8 mouse cellular contexts compared by ENCODE assay signal in genomic region chr17:5976221-5977055, GRCm38 (mm10). TPM values are rescaled to one million over a fixed set of nuclear protein-coding genes. Genes with fewer than 3 reads are reported as not detected.
DNase-seq lines count a peak whose midpoint lies in the region; ATAC-seq and TF ChIP-seq lines count a peak whose summit lies in the region.
"Had no signal": no experiment of that assay in that cellular context is flagged by ENCODE, and none has a peak within 500 bp of the region (broad histone marks: within the 10 kb centered on the region; RNA-seq: fewer than 3 reads in every experiment).

No protein-coding gene starts in this region.

- WGBS in midbrain, embryonic 13.5 days, result 81% methylated on average over 20 of the region's 20 CpGs
- 82% methylated on average over 20 of the region's 20 CpGs for WGBS in midbrain, embryonic 11.5 days
- 51% methylated on average over 20 of the region's 20 CpGs for WGBS in heart, postnatal 0 days
- 26% methylated on average over 20 of the region's 20 CpGs for WGBS in lung, adult 2 months

- no peaks in the 10 kb centered on the region for H3K9me3 ChIP-seq in midbrain, embryonic 13.5 days
- no peaks in the 10 kb centered on the region for H3K9me3 ChIP-seq in midbrain, embryonic 11.5 days (ENCODE audit: control insufficient read depth, low read length)
- H3K9me3 ChIP-seq in heart, postnatal 0 days (replicated peaks; ENCODE audit: control insufficient read depth, low read length), result no peaks in the 10 kb centered on the region
- H3K9me3 ChIP-seq: midbrain, embryonic 12.5 days had no signal

- H3K36me3 ChIP-seq in midbrain, embryonic 13.5 days, result no peaks in the 10 kb centered on the region
- H3K36me3 ChIP-seq in midbrain, embryonic 11.5 days (ENCODE audit: control insufficient read depth, insufficient read depth, low read length), result no peaks in the 10 kb centered on the region
- no peaks in the 10 kb centered on the region for H3K36me3 ChIP-seq in heart, postnatal 0 days (replicated peaks; ENCODE audit: control insufficient read depth, insufficient read depth, low read length)
- H3K36me3 ChIP-seq: midbrain, embryonic 12.5 days had no signal

- no peak for DNase-seq in midbrain, embryonic 11.5 days (ENCODE audit: low spot score, missing footprints)
- DNase-seq in heart, postnatal 0 days (ENCODE audit: low spot score), result no peak
- peak; percentile 60 for DNase-seq in lung, adult 2 months
- no peak for DNase-seq in embryo, embryonic 10.5 days (ENCODE audit: low spot score)
- DNase-seq in urinary bladder, postnatal 4 days (ENCODE audit: low spot score in 2 of 2), result no peak

- H3K9ac ChIP-seq in midbrain, embryonic 13.5 days (replicated peaks), result no peak overlapping the region
- H3K9ac ChIP-seq in midbrain, embryonic 11.5 days (ENCODE audit: low read length), result no peak overlapping the region
- no peak overlapping the region for H3K9ac ChIP-seq in heart, postnatal 0 days (replicated peaks; ENCODE audit: low read depth, low read length)

- H3K27me3 ChIP-seq in midbrain, embryonic 13.5 days, result no peaks in the 10 kb centered on the region
- H3K27me3 ChIP-seq in midbrain, embryonic 11.5 days (ENCODE audit: control insufficient read depth, insufficient read depth, low read length), result no peaks in the 10 kb centered on the region
- no peaks in the 10 kb centered on the region for H3K27me3 ChIP-seq in heart, postnatal 0 days (ENCODE audit: control insufficient read depth, insufficient read depth, low read length)

- no peak for TF ChIP-seq CTCF in bone marrow macrophage, adult 2 months (IDR thresholded peaks at IDR 0.05; ENCODE audit: low read depth, low read length)
- no peak for TF ChIP-seq CTCF in heart, postnatal 0 days (IDR thresholded peaks at IDR 0.05; ENCODE audit: low read depth)
- no peak for TF ChIP-seq CTCF in lung, adult 2 months (IDR thresholded peaks at IDR 0.05; ENCODE audit: insufficient read depth, low read length)

- H3K4me1 ChIP-seq in midbrain, embryonic 13.5 days (replicated peaks), result peaks cover 8% of the 10 kb centered on the region
- H3K4me1 ChIP-seq in midbrain, embryonic 11.5 days (ENCODE audit: control insufficient read depth, insufficient read depth, low read length), result peaks cover 2% of the 10 kb centered on the region; the same call in 1 of the 2 replicates
- H3K4me1 ChIP-seq in bone marrow macrophage, adult 2 months (ENCODE audit: control insufficient read depth, insufficient read depth, low read length), result peaks cover 45% of the 10 kb centered on the region
- peaks cover 45% of the 10 kb centered on the region for H3K4me1 ChIP-seq in heart, postnatal 0 days (ENCODE audit: control insufficient read depth, insufficient read depth)
- peaks cover 26% of the 10 kb centered on the region for H3K4me1 ChIP-seq in lung, adult 2 months (ENCODE audit: control insufficient read depth, insufficient read depth, low read length)

- no peak overlapping the region for H3K27ac ChIP-seq in midbrain, embryonic 13.5 days
- no peak overlapping the region for H3K27ac ChIP-seq in midbrain, embryonic 11.5 days (ENCODE audit: low read depth, low read length)
- peak overlapping the region; percentile 24; the same call in 1 of the 2 replicates for H3K27ac ChIP-seq in bone marrow macrophage, adult 2 months (ENCODE audit: insufficient read depth, low read depth, low read length)
- H3K27ac ChIP-seq in heart, postnatal 0 days (ENCODE audit: low read depth), result peak overlapping the region; percentile 77
- H3K27ac ChIP-seq: midbrain, embryonic 12.5 days had no signal

- no peak for TF ChIP-seq POLR2A in bone marrow macrophage, adult 2 months (IDR thresholded peaks at IDR 0.05; ENCODE audit: borderline replicate concordance, low read depth, low read length)
- peak; percentile 29; the same call in 1 of the 2 replicates for TF ChIP-seq POLR2A in lung, adult 2 months (IDR thresholded peaks at IDR 0.05; ENCODE audit: borderline replicate concordance, extremely low read depth, low read depth, low read length)

- no peak overlapping the region for H3K4me3 ChIP-seq in midbrain, embryonic 13.5 days (replicated peaks)
- no peak overlapping the region for H3K4me3 ChIP-seq in midbrain, embryonic 11.5 days (ENCODE audit: low read depth, low read length)
- peak overlapping the region; percentile 49 for H3K4me3 ChIP-seq in bone marrow macrophage, adult 2 months (ENCODE audit: insufficient read depth, low read length)
- peak overlapping the region; percentile 10 for H3K4me3 ChIP-seq in heart, postnatal 0 days (ENCODE audit: low read depth, low read length)
- peak overlapping the region; percentile 57 for H3K4me3 ChIP-seq in lung, adult 2 months (replicated peaks; ENCODE audit: extremely low read depth, low read depth, low read length)
- H3K4me3 ChIP-seq: midbrain, embryonic 12.5 days had no signal

- peak; percentile 17; the same call in 1 of the 2 replicates for ATAC-seq in midbrain, embryonic 13.5 days
- no peak for ATAC-seq in midbrain, embryonic 11.5 days (ENCODE audit: low FRiP score)
- ATAC-seq in heart, postnatal 0 days (ENCODE audit: insufficient read depth, low read depth), result no peak

- TF ChIP-seq EP300 in heart, postnatal 0 days (IDR thresholded peaks at IDR 0.05; ENCODE audit: low read depth), result no peak

- H3K4me2 ChIP-seq in midbrain, embryonic 13.5 days (replicated peaks), result no peak overlapping the region
- no peak overlapping the region for H3K4me2 ChIP-seq in midbrain, embryonic 11.5 days
- peak overlapping the region; percentile 46 for H3K4me2 ChIP-seq in heart, postnatal 0 days (ENCODE audit: low read depth, low read length)
- H3K4me2 ChIP-seq: midbrain, embryonic 12.5 days had no signal

RNA-seq across cellular contexts. Expression of gene Synj2, which starts 35.4 kb away (rescaled TPM):
- 0.28 and 0.36 TPM in 2 replicates for polyA plus RNA-seq in midbrain, embryonic 13.5 days (2015; fragmentation: Nextera tagmentation; extraction: Ambion mirVana)
- polyA plus RNA-seq in midbrain, embryonic 11.5 days (2014; fragmentation: Nextera tagmentation; extraction: Ambion mirVana), result 0.74 and 0.91 TPM in 2 replicates
- 9.7 and 11.2 TPM in 2 replicates for polyA plus RNA-seq in bone marrow macrophage, adult 2 months (2012; ENCODE audit: insufficient read depth, insufficient read length, missing spikeins)
- total RNA-seq in heart, postnatal 0 days (2014; rRNA removed; ENCODE audit: low replicate concordance), result 14.7 and 15.9 TPM in 2 replicates
- 4.1 and 4.8 TPM in 2 replicates for polyA plus RNA-seq in heart, postnatal 0 days (2015; fragmentation: Nextera tagmentation; extraction: Ambion mirVana)
- polyA plus RNA-seq in lung, adult 2 months (2012; rRNA removed), result 7.1 and 10.9 TPM in 2 replicates

Comparison
In these comparisons a context has a peak if more than half of its experiments do, and no peak if none do; other contexts are left out.
1. H3K27ac ChIP-seq: peak in bone marrow macrophage, adult 2 months (single experiment) and heart, postnatal 0 days (single experiment); none in midbrain, embryonic 13.5 days (single experiment) and midbrain, embryonic 11.5 days (single experiment).
2. H3K4me3 ChIP-seq: peak in bone marrow macrophage, adult 2 months (single experiment), heart, postnatal 0 days (single experiment) and lung, adult 2 months (single experiment); none in midbrain, embryonic 13.5 days (single experiment) and midbrain, embryonic 11.5 days (single experiment).